Mouse (Mus musculus): Measurements from ENCODE around the gene Plpp1.

Plpp1 gene

GRCm38 (mm10) chr13:112772861-112773260, 27.7 kb upstream of the Plpp1 start:
- in situ Hi-C loops (cut with MboI; ENCODE audit: unreplicated experiment in 2 of 2), result no loop called here

- in situ Hi-C loops (cut with MboI; ENCODE audit: unreplicated experiment in 2 of 2), result no loop called here
Measured at GRCm38 (mm10) chr13:112773991-112774675, 26.5 kb upstream of the Plpp1 start.

GRCm38 (mm10) chr13:112775856-112776255, 24.7 kb upstream of the Plpp1 start:
- in situ Hi-C loops (cut with MboI; ENCODE audit: unreplicated experiment in 2 of 2), result no loop called here

- in situ Hi-C loops (cut with MboI; ENCODE audit: unreplicated experiment in 2 of 2), result no loop called here
Measured at GRCm38 (mm10) chr13:112778407-112778806, 22.2 kb upstream of the Plpp1 start.

- in situ Hi-C loops (cut with MboI; ENCODE audit: unreplicated experiment in 2 of 2), result no loop called here
Measured at GRCm38 (mm10) chr13:112785305-112785704, 15.3 kb upstream of the Plpp1 start.

GRCm38 (mm10) chr13:112786142-112786541, 14.4 kb upstream of the Plpp1 start:
- in situ Hi-C loops (cut with MboI; ENCODE audit: unreplicated experiment in 2 of 2), result no loop called here

DNA sequence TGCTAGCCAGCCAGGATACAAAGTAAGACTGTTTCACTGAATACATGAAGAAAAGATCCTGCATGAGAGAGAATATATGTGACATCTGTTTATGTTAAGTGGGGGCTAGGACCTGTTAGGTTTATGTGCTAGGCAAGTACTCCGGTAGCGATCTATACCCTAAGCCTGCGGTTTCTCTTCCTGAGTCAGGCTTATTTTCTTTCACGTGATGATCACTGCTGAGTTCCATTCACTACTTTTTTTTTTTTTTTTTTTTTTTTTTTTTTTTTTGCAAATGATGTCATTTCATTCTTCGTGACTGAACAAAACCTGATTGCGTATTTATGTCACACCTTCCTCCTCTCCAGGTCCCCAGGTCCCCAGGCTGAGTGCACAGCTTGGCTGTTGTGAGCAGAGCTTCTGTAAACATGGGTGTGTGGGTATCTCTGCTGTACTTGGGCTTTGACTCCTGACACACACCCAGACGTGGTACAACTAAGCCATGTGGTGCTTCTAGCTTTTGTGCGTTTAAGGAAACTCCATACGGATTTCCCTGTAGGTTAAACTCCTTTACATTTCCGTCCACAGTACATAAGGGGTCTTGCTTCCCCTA, 13.6 kb upstream of the Plpp1 start:
- in situ Hi-C loops (cut with MboI; ENCODE audit: unreplicated experiment in 2 of 2), result no loop called here

DNA sequence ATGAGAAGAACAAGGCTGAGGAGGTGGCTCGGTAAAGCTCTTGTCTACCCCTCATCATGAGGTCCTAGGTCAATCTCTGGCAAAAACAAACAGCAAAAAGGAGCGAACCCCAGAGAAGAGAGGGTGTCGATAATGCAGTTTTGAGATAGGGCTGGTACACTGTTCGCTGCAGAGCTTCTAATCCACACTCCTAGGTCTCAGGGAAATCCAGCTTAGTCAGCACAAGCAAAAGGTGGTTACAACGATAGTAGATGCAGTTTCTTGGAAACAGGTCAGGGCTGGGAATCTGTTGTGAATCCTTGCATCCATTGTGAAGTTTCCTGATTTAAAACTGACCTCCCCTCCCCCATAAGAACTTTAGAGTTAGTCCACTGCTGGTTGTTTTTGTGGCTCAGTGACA, 9.8 kb upstream of the Plpp1 start:
- in situ Hi-C loops (cut with MboI; ENCODE audit: unreplicated experiment in 2 of 2), result no loop called here

DNA sequence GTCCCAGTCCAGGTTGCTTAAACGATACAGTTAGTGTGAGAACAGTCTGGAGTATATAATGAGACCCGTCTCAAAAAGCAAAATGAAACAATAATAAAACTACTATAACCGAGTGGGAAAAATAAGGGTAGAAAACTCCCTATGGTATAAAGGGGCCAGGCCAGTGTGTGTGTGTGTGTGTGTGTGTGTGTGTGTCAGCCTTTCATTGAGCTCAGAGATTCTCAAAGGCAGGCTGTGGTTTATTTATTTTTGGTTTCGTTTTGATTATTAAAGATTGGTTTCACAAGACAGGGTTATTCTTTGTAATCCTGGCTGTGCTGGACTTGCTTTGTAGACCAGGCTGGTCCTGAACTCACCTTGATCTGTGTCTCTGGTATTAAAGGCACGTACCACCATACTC, 8.7 kb upstream of the Plpp1 start:
- in situ Hi-C loops (cut with MboI; ENCODE audit: unreplicated experiment in 2 of 2), result no loop called here

DNA sequence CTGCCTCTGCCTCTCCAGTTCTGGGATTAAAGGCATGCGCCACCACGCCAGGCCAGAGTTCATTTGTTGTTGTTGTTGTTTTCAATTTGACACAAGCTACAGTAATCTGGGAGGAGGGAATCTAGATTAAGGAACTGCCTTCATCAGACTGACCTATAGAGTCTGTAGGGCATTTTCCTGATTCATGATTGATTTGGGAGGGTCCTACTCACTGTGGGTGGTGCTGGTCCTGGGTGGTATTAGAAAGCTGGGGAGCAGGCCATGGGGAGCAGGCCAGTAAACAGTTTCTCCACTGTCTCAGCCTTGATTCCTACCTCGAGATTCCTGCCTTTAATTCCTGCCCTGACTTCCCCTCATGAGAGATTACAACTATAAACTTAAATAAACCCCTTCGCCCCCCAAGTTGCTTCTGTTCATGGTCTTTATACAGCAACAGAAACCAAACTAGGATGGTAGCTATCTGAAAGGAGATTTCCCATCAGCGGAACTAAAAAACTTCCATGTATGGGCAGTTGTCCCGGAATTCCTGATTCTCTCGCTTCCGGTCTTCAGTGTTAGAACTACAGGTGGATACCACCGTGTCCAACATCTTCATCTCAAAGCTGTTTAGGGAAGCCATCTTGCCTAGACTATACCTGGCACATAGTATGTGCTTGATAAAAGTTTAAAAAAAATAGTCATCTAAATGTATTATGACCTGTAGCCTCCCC, 2.2 kb upstream of the Plpp1 start:
- in situ Hi-C loops (cut with MboI; ENCODE audit: unreplicated experiment in 2 of 2), result no loop called here

GRCm38 (mm10) chr13:112798953-112799305, 1.7 kb upstream of the Plpp1 start:
- in situ Hi-C loops (cut with MboI; ENCODE audit: unreplicated experiment in 2 of 2), result no loop called here

DNA sequence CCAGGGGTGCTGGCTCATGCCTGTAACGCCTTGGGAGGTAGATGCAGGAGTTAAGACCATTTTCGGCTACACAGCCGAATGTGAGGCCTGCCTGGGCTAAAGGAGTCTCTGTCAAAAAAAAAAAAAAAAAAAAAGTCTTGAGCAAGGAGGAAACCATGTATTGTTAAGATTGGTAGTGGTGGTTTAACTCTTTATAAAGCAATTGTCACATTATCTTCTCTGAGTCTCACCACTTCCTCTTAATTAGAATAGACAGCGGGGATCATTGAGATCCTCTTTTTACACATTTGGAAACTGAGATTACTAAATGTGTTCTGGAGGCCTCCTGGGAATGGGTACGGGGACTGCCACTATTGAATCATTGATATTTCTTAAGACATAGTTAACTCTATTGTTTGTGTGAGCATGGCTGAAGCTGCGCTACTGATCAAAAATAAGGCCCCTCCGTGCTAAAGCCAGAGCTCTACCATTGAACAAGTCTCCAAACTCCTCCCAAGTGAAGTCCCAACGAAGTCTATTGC, 811 bp upstream of the Plpp1 start:
- in situ Hi-C loops (cut with MboI; ENCODE audit: unreplicated experiment in 2 of 2), result no loop called here

- in situ Hi-C loops (cut with MboI; ENCODE audit: unreplicated experiment in 2 of 2), result no loop called here
Measured at GRCm38 (mm10) chr13:112801381-112802004, 901 bp downstream of the Plpp1 start.

DNA sequence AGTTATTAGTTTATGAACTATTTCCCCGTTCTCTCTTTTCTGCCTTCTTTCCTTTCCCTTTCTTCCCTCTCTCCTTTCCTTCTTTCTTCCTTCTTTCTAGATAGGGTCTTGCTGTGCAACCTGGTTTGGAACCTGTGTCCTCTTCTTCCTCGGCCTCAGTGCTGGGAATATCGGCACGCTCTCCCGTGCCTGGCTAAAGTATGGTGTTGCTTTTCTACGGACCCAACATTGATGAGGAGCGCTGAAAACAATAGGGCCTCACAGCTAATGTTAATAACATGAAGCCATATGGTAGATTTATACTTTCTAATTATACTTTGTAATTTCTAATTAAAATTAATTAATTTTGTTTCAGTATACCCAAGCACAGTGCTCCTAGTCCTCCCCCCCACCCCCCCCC, 2.5 kb downstream of the Plpp1 start:
- in situ Hi-C loops (cut with MboI; ENCODE audit: unreplicated experiment in 2 of 2), result no loop called here

DNA sequence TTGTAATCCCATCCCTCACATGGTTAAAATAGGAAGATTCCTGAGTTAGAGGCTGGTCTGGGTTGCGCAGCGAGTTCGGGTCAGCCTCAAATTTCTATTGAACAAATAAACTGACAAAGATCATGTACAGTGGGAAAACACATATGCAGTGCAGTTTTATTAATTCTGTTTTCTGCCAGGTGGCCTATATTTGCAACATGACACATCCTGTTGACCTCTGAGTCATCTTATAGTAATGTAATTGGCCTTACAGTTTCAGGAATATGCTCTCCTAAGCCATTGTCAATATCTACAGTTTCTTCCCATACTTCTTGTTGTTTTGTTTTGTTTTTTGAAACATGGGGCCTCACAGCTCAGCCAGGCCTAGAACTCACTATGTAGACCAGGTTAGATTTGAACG, 3.1 kb downstream of the Plpp1 start:
- in situ Hi-C loops (cut with MboI; ENCODE audit: unreplicated experiment in 2 of 2), result no loop called here

- in situ Hi-C loops (cut with MboI; ENCODE audit: unreplicated experiment in 2 of 2), result no loop called here
Measured at GRCm38 (mm10) chr13:112805529-112805928, 4.9 kb downstream of the Plpp1 start.

DNA sequence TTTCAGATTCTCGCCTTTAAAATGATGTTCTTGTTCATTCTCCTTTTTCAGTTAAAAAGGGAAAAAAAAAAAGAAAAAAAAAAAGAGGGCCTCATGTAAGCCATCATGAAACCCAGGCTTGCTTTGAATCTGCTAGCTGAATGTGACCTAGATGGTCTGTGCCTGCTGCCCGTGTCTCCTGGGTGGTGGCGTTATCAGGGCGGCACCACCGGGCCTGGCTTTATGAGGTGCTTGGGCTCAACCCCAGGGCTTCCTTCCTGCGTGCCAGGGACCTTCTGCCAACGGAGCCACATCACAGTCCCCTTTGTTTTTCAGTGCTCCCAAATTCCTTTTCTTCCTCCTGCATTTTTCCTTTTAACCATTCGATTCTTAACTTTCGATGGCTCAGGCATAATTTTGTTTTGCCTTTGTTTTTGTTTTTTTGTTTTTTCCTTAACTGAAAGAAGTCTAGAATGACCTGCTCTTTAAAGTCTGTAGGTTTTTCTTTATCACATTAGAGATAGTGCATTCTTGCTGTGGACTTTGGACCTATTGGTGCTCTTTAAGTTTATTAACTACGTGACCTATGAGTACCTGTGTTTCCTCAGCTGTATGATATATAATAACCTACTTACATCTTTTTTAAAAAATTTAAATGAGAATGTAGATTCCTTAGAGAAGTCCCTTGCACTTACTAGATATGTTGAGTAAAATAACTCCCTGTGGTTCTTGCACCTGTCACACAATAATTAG, 7.5 kb downstream of the Plpp1 start:
- in situ Hi-C loops (cut with MboI; ENCODE audit: unreplicated experiment in 2 of 2), result no loop called here

- in situ Hi-C loops (cut with MboI; ENCODE audit: unreplicated experiment in 2 of 2), result no loop called here
Measured at GRCm38 (mm10) chr13:112809504-112810247, 9.1 kb downstream of the Plpp1 start.

DNA sequence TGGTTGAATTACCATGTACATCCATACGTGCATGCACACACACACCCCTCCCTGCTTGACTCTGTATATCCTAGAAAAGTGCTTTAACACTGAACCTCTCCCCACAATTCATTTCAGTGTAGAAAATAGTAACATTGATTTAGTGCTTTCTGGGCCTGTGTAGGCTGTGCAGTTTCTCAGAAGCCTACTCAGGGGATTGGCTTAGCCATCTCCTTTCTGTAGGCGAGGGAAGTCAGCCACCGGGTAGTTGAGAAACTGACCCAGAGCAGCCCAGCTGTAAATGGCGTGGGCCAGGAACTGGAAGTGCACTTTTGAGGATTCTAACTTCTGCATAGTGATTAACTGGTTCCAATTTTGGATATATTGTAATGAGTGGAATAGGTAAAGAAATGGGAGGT, 9.7 kb downstream of the Plpp1 start:
- in situ Hi-C loops (cut with MboI; ENCODE audit: unreplicated experiment in 2 of 2), result no loop called here

- in situ Hi-C loops (cut with MboI; ENCODE audit: unreplicated experiment in 2 of 2), result no loop called here
Measured at GRCm38 (mm10) chr13:112810751-112811150, 10.2 kb downstream of the Plpp1 start.

All from v-Abl transformed pro-B cells (cell line).